Mouse (Mus musculus): ENCODE data around the gene Srgap3. TPM values are rescaled to one million over a fixed set of nuclear protein-coding genes. Genes with fewer than 3 reads are reported as not detected.
"Not testable (repeated sequence)": the region's sequence is repeated elsewhere in the genome, so short reads cannot be mapped to it uniquely, and the experiment has no call there.

The Srgap3 gene
- total RNA-seq, 4 experiments from 2014 or later: 188 to 214 (median 199) TPM

DNA sequence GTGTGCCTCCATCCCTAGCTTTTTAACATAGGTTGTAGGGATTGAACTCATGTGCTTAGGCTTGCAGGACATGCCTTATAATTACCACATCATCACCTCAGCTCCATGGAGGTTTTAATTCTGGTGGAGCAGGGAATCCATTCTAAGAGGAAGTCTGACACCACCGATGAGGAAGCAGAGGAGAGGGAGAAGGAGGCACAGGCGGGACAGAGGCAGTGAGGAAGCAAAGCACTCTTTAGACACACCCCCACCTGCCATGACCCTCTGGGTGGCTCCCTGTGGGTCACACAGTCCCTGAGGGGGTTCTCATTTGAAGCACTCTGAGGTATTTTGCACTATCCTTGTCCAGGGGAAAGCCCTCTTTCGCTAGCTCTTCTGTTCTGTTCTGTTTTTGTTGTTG, 194.5 kb downstream of the Srgap3 start:
- no peak for DNase-seq (ENCODE audit: low spot score in 2 of 2)

- DNase-seq (ENCODE audit: low spot score in 2 of 2): no peak
Observed at GRCm38 (mm10) chr6:112752007-112752406, 195.1 kb downstream of the Srgap3 start.

DNA sequence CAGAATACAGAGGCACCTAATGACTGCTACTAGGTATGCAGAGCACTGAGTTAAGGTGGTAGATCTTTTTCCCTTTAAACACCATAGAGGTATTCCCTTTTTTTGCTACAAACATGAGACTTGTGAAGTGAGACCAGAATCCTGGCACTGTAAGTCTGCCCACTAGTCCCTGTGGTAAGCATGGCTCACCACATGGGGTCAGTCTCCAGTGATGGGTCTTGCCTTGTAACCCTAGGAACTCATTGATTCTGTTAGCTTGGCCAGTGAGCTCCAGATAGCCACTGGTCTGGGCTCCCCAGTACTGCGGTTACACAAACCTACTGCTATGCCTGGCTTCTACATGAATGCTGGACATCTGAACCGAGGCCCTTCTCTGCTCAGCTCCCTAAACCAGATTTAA, 204.8 kb downstream of the Srgap3 start:
- DNase-seq (ENCODE audit: low spot score in 2 of 2): no peak

- no peak for DNase-seq (ENCODE audit: low spot score in 2 of 2)
Observed at GRCm38 (mm10) chr6:112741766-112742165, 205.3 kb downstream of the Srgap3 start.

DNA sequence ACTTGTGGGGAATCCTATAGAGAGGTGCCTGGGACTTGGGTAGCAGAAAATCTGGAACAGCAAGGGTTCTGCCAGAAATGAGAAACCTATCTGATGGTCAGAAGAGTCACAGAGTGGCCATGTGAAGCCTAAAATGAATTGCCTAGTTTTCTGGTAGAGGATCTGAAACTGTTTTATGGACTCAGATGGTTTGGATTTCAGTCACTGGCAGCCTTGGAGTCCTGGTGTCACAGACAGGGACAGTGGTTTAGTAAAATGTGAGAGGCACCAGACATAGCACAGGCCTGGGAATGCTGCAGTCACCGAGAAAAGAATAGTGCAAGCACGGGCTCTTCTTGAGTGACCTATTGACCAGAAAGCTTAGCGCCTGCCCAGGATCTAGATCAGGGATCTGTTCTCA, 207.4 kb downstream of the Srgap3 start:
- DNase-seq (ENCODE audit: low spot score in 2 of 2): no peak

GRCm38 (mm10) chr6:112738924-112739323, 208.1 kb downstream of the Srgap3 start:
- no peak for DNase-seq (ENCODE audit: low spot score in 2 of 2)

DNA sequence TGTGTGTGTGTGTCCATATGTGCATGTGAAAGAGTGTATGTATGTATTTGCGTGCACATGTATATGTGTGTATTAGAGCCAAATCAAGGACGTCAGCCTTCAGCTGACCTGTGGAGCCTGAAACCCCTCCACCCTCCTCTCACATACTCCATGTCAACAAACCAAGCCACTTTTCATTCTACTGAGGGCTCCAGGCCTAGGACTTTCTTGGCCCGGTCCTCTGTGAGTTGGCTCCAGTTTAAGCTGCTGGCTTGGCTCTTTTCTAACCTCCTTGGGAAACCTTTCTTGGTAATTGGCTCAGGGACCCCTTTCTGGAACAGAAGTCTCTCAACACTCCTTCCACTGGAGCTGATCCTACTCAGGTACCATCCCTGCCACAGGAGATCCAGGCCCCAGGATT, 210.6 kb downstream of the Srgap3 start:
- DNase-seq (ENCODE audit: low spot score in 2 of 2): no peak

DNA sequence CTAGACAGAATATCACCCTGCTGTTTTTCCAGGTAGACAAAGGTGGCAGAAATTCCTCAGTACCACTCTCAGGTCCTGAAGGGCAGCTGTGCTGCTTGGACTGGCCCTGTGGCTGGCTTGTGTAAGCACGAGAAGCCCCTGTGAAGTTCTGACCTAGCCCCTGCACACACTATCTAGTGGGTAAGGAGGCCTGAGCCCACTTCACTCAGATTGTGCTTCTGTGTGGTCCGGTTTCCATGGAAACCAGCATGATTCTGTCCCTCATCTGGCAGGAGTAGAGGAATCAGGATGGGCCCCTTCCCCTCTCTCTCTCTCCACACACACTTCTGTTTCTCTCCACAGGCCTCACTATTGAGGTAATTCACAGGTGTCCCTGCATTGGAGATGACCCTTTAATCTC, 212.0 kb downstream of the Srgap3 start:
- no peak for DNase-seq (ENCODE audit: low spot score in 2 of 2)

DNA sequence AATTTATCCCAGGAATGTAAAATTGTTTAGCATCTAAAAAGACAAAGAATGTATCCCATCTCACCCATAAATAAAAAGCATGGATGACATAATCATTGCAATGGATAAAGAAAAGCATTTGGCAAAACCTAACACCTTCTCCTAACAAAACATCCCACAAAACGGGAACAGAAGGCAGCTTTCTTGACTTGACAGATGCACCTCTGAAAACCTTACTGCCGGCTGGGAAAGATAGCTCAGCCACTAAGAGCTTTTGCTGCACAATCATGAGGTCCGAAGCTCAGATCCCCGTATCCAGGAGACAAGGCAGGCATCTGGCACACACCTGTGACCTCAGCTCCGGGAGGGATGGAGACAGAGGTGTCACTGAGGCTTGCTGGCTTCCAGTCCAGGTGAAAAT, 213.1 kb downstream of the Srgap3 start:
- DNase-seq (ENCODE audit: low spot score in 2 of 2): no peak

DNA sequence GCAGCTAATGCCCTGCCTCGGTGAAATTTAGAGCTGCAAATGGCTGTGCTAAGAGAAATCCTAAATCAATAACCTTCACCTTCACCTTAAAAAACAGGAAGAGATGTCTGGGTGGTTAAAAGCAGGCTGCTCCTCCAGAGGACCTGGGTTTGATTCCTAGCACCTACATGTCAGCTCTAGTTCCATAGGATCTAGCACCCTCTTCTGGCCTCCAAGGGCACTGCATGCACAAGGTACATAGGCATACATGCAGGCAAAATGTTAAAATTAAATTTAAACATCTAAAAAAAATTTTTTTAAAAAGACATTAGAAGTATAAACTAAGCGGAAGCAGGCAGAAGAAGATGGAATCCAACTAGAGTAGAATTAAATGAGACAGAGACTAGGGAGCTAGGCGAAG, 214.6 kb downstream of the Srgap3 start:
- no peak for DNase-seq (ENCODE audit: low spot score in 2 of 2)

DNA sequence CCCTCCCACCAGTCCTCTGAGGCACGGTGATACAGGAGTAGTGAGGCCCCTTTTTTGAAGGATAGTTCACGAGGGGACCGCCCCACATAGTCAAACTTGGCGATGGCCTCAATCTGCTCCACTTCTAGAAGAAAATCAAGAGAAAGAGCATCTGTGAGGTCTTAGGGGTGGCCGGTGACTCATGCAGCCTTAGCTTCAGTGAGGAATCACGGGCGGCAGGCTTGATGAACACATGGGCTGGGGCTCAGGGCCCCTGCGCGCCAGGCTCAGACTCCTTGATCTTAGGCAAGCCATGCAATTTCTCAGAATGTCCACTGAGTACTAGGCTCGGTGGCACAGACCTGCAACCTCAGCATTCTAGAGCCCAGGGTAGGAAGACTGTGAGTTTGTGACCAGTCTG, 215.7 kb downstream of the Srgap3 start:
- DNase-seq (ENCODE audit: low spot score in 2 of 2): no peak

DNA sequence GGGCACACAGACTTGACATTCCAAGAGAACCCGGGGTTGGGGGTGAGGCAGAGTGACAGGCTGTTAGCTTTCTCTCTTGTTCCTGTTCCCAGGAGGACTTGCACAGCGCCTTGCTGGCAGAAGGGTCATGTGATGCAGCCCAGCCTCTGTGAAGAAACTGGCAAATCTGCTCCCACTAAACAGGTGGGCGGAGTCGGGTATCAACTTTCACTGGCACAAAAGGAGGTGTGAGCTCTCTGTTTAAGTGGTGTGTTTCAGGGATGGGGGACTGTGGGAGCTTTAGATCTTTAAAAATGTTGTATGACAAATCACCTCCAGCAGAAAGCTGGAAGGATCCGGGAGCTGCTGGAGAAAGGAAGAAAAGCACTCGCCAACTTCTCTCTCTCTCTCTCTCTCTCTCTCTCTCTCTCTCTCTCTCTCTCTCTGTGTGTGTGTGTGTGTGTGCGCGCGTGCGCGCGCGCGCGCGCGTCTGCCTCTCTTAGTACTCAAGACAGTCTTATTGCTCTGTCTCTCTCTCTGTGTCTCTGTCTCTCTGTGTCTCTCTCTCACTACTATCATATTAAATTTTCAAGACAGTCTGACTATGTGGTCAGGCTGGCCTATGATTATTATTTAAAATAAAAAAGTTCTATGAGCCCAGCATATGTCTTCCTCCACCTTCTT, 218.2 kb downstream of the Srgap3 start:
- peak; percentile 45 to 93 for DNase-seq (ENCODE audit: low spot score in 2 of 2)

DNA sequence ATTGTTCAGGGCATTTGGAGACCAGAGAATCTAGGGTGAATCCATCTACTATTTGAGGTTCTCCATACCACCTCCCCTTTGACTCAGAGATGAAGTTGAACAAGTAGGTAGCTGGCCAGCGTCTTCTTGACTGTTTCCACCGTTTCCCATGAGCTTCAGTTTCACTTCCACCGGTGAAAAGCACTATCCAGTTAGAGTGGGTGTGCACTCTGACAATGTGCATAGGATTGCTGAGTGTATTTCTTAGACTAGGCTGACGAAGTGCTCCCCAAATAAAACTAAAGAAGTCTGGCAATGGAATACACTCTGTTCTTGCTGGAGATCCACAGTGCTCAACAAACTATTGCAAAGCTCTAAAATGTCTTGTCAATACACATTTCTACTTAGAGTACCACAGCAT, 221.6 kb downstream of the Srgap3 start:
- no peak for DNase-seq (ENCODE audit: low spot score in 2 of 2)

DNA sequence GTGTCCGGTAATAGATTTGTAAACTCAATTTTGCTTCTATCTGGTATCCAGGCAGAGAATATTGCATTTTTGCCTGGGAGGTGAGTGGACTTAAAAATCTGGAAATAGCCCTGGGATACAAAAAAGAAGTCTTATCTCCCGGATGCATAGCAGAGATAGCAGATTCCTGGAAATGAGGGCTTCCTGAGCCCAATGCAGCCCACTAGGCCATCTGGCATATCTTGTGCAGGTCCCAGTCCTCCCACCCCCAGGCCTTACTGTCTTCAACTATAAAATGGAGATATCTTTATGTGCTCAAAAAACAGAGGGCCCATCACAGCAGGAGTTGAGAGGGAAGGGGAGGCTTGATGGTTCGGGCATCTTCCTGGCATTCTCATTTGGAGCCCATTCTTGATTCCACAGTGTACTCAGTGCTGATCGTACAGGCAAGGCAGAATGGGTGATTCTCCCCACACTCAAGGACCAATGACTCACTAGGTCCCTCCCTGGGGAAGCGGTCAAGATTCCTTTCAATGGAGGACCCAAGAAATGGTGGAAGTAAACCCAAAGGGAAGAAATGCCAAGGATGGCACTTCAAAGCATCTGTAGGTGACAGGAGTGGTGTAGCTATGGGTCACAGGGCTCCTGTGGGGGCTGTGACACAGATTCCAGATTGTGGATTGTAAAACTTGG, 226.5 kb downstream of the Srgap3 start:
- DNase-seq (ENCODE audit: low spot score in 2 of 2): no peak

- peak in 1 of 2 experiments; percentile 50 for DNase-seq (ENCODE audit: low spot score in 2 of 2)
Observed at GRCm38 (mm10) chr6:112719983-112720382, 227.1 kb downstream of the Srgap3 start.

DNA sequence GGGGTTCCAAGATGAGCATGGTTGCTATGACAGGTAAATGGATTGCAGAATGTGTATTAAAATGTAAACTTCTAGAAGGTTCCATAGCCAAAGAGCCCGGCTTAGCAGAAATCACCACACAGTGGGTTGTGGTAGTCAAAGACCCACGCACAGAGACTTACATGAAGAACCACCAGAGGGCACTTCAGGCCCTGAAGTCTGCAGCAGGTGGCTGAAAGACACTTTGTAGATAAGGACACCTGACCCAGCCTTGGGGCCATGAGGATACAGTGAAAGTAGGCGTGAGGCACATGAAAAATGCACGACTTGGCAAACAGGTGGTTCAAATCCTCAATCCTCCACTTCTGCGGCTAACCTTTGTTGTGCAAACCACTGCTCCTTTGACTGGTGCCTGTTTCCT, 229.9 kb downstream of the Srgap3 start:
- DNase-seq (ENCODE audit: low spot score in 2 of 2): no peak

DNA sequence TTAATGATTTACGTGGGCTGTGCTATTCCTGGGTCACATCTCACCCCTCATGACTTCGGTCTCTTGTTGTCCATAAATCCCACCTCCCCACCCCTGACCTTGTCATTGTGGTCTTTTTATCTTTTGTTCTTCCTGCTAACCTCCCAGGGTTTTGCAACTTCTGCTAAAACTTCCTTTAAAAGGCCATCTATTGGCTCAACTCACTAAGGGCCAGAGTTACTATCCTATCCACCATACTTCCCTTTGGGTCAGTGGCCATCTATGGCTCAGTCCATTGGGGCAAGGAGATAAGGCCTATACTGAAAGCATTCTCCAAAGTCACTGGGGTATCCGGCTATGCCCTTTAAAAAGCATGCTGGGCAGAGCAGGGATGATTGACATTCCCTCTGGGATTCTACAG, 233.1 kb downstream of the Srgap3 start:
- no peak for DNase-seq (ENCODE audit: low spot score in 2 of 2)

DNA sequence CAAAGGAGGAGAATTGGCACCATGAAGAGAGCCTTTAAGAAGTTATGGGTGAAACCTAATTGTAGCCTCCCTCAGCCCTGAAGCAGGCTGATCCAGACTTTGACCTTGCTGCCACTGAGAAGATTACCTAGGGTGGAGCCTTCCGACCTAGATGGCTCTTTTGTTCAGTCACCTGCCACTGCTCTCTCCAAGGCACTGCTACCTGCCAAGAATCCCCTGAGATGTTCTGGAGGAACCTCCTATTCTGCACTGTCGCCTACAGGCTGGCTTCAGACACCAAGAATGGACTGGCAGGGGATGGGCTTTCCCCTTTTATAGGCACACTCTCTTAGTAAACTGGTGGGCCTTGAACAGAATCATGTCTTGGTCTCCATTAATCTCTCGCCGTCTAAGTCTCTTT, 244.8 kb downstream of the Srgap3 start:
- DNase-seq (ENCODE audit: low spot score in 2 of 2): not testable (repeated sequence)

- no peak for DNase-seq (ENCODE audit: low spot score in 2 of 2)
Observed at GRCm38 (mm10) chr6:112700392-112700791, 246.7 kb downstream of the Srgap3 start.

- no peak for DNase-seq (ENCODE audit: low spot score in 2 of 2)
Observed at GRCm38 (mm10) chr6:112699115-112699514, 248.0 kb downstream of the Srgap3 start.

GRCm38 (mm10) chr6:112696056-112696950, 250.8 kb downstream of the Srgap3 start, which contains the start of gene Rad18:
TSS of gene Rad18 (minus strand) at chr6:112696686.
- DNase-seq (ENCODE audit: low spot score in 2 of 2): peak; percentile 69 to 75

- DNase-seq (ENCODE audit: low spot score in 2 of 2): no peak
Observed at GRCm38 (mm10) chr6:112694492-112694891, 252.6 kb downstream of the Srgap3 start.

All from left cerebral cortex, adult 8-10 months (tissue).